Mouse (Mus musculus) neutrophil, adult 65 days (primary cell): ENCODE measurements around the gene Rbm10. TPM values are rescaled to one million over a fixed set of nuclear protein-coding genes. Genes with fewer than 3 reads are reported as not detected.

Source experiments
- total RNA-seq: library from RNA; stranded (reverse); gene quantifications from 2 replicates; pipeline ENCODE4 v1.2.4, GENCODE M21; 2023

Rbm10 gene
- 21.9 and 24.4 TPM in 2 replicates for total RNA-seq

DNA sequence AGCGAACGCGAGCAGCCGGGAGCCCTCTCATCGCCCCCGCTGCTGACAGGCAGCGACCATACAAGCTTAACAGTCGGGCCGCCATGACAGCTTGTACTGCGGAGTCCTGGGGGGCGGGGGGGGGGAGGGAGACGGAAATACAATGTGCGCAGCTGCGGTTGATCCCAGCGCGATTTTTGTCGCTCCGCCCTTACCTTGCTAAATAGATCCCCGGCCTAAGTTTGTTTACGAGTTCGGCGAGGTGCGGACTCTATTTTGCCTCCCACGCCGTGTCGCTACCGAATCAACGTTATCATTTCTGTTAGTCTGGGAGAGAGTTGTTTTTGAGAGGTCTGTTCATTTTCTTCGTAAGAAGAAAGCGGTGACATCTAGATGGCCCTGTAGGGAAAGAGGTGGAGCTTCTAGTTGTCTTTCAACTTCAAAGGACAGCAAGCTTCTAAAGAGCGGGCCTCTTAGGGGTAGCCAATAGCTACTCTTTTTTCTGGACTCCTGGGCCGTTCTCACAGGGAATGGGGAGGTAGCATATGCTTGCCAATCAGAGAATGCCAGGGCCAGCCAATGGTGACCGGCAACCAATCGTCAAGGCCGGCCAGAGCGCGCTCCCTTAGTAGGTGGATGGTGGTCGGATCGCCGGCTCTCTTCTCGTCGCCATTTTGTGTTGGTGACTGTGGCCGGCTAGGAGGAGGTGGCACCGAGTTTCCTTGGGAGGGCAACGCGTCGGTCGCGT, at the start of gene Rbm10, which contains the start of gene Ndufb11:
TSS of gene Rbm10 (plus strand) at position 328 of the 727 bp plus-strand sequence.
TSS of gene Ndufb11 (minus strand) at position 444 of the 727 bp plus-strand sequence.

DNA sequence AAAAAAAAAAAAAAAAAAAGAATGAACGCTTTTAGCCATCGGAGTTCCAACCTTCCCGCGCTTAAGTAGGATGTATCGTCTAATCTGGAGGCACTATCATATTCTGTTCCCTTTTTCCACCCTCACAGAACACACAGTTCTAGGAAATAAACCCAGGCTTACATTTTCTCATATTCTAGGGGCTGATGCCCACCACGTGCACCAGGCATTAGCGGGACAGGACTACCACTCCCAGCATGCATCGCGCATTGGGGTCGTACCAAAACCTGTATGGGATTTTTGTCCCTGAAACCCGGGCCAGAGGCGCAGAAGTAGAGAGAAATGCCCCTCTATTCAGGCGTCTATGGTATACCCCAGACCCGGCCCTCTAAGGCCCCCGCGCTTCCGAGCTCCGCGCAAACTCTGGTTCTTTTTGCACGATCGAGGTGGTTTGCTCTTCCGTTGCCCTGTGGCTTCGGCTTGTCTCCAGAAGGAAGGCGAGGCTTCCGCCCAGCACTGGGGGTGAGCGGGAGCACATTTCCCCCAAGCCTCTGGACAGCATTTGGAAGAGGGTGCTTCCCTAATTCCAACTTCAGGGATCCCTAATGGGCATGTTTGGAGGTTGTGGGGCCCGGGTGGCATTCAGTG, 40.8 kb downstream of the Rbm10 start, which contains the start of gene Uba1:
TSS of gene Uba1 (plus strand) at position 301 of the 627 bp plus-strand sequence.

GRCm38 (mm10) chrX:20687519-20688067, 70.3 kb downstream of the Rbm10 start, which contains the start of gene Cdk16:
TSS of gene Cdk16 (plus strand) at chrX:20687954.

Other genes with a start within 250 kb of the Rbm10 start
- gene Jade3, start 191.8 kb upstream of the Rbm10 start, total RNA-seq, result 1.7 and 2.0 TPM in 2 replicates
- gene Rgn, start 67.7 kb upstream of the Rbm10 start, total RNA-seq, result not detected in 2 replicates
- gene Ndufb11, start 116 bp downstream of the Rbm10 start, total RNA-seq, result 107 and 109 TPM in 2 replicates
- 180 and 220 TPM in 2 replicates for gene Uba1, start 40.8 kb downstream of the Rbm10 start, total RNA-seq
- 38.1 and 50.6 TPM in 2 replicates for gene Cdk16, start 70.5 kb downstream of the Rbm10 start, total RNA-seq
- gene Usp11, start 86.4 kb downstream of the Rbm10 start, total RNA-seq, result 4.4 and 5.4 TPM in 2 replicates
- gene Araf, start 180.3 kb downstream of the Rbm10 start, total RNA-seq, result 55.6 and 74.8 TPM in 2 replicates